In genomic region chr1:194182293-194182692, GRCm38 (mm10) we compare ENCODE assay signal across 22 mouse cellular contexts.
DNase-seq lines count a peak whose midpoint lies in the region; ATAC-seq and TF ChIP-seq lines count a peak whose summit lies in the region.
"Had no signal": no experiment of that assay in that cellular context is flagged by ENCODE, and none has a peak within 500 bp of the region (broad histone marks: within the 10 kb centered on the region; RNA-seq: fewer than 3 reads in every experiment).

No protein-coding gene starts in this region.

- H3K9me3 ChIP-seq in lung, embryonic 14.5 days (ENCODE audit: low read depth, low read length), result no peaks in the 10 kb centered on the region
- H3K9me3 ChIP-seq in lung, embryonic 15.5 days, result no peaks in the 10 kb centered on the region
- no peaks in the 10 kb centered on the region for H3K9me3 ChIP-seq in lung, embryonic 16.5 days (ENCODE audit: control insufficient read depth, low read length)
- H3K9me3 ChIP-seq in lung, postnatal 0 days (ENCODE audit: low read length), result no peaks in the 10 kb centered on the region
- H3K9me3 ChIP-seq: G1E had no signal

- no peaks in the 10 kb centered on the region for H3K4me1 ChIP-seq in lung, embryonic 14.5 days (ENCODE audit: insufficient read depth)
- H3K4me1 ChIP-seq in lung, embryonic 15.5 days, result no peaks in the 10 kb centered on the region
- no peaks in the 10 kb centered on the region for H3K4me1 ChIP-seq in lung, embryonic 16.5 days (replicated peaks; ENCODE audit: control insufficient read depth, insufficient read depth, low read length)
- H3K4me1 ChIP-seq in lung, postnatal 0 days (ENCODE audit: insufficient read depth, low read depth, low read length), result no peaks in the 10 kb centered on the region

- peak; percentile 47; the same call in 1 of the 2 replicates for ATAC-seq in lung, embryonic 14.5 days (ENCODE audit: insufficient read depth)
- peak; percentile 65 for ATAC-seq in lung, embryonic 15.5 days (ENCODE audit: borderline replicate concordance, extremely low read depth, low FRiP score, low TSS enrichment)
- ATAC-seq in lung, embryonic 16.5 days (ENCODE audit: low read depth), result peak; percentile 85
- ATAC-seq in lung, postnatal 0 days, result peak; percentile 21; the same call in 1 of the 2 replicates
- ATAC-seq: activated CD4-positive, CD25-positive, alpha-beta regulatory T cell, adult 4 months; CD4-positive, CD25-positive, alpha-beta regulatory T cell, adult 4 months; Patski had no signal

- H3K36me3 ChIP-seq in lung, embryonic 14.5 days (ENCODE audit: insufficient read depth), result no peaks in the 10 kb centered on the region
- H3K36me3 ChIP-seq in lung, embryonic 15.5 days, result no peaks in the 10 kb centered on the region
- H3K36me3 ChIP-seq in lung, embryonic 16.5 days (ENCODE audit: control insufficient read depth, insufficient read depth, low read length), result no peaks in the 10 kb centered on the region
- H3K36me3 ChIP-seq in lung, postnatal 0 days (ENCODE audit: insufficient read depth, low read length), result no peaks in the 10 kb centered on the region
- H3K36me3 ChIP-seq: G1E had no signal

- no peak overlapping the region for H3K4me2 ChIP-seq in lung, embryonic 14.5 days
- H3K4me2 ChIP-seq in lung, embryonic 15.5 days, result no peak overlapping the region
- H3K4me2 ChIP-seq in lung, embryonic 16.5 days (ENCODE audit: low read depth, low read length), result no peak overlapping the region
- H3K4me2 ChIP-seq in lung, postnatal 0 days (replicated peaks; ENCODE audit: low read depth, low read length), result no peak overlapping the region

- no peak for TF ChIP-seq EP300 in lung, postnatal 0 days (IDR thresholded peaks at IDR 0.05)

- H3K9ac ChIP-seq in lung, embryonic 14.5 days, result no peak overlapping the region
- no peak overlapping the region for H3K9ac ChIP-seq in lung, embryonic 15.5 days
- no peak overlapping the region for H3K9ac ChIP-seq in lung, embryonic 16.5 days (ENCODE audit: low read length)
- no peak overlapping the region for H3K9ac ChIP-seq in lung, postnatal 0 days (replicated peaks; ENCODE audit: low read depth)

- no peak overlapping the region for H3K4me3 ChIP-seq in lung, embryonic 14.5 days (ENCODE audit: low read depth, low read length)
- H3K4me3 ChIP-seq in lung, embryonic 15.5 days, result no peak overlapping the region
- no peak overlapping the region for H3K4me3 ChIP-seq in lung, embryonic 16.5 days (ENCODE audit: low read length)
- H3K4me3 ChIP-seq in lung, postnatal 0 days (ENCODE audit: low read depth, low read length), result no peak overlapping the region

- 41% methylated on average over 2 of the region's 2 CpGs for WGBS in lung, embryonic 14.5 days
- WGBS in lung, embryonic 15.5 days, result 45% methylated on average over 2 of the region's 2 CpGs
- 49% methylated on average over 2 of the region's 2 CpGs for WGBS in lung, embryonic 16.5 days
- WGBS in lung, postnatal 0 days, result 56% methylated on average over 2 of the region's 2 CpGs

- DNase-seq in lung, embryonic 14.5 days, result peak; percentile 55
- DNase-seq in lung, postnatal 14 days, result no peak
- DNase-seq in lung, adult 18-20 months, result no peak
- no peak for DNase-seq in lung, postnatal 36 days
- DNase-seq in lung, postnatal 0 days (ENCODE audit: low spot score), result peak; percentile 33
- no peak for DNase-seq in lung, postnatal 10 days
- DNase-seq: adrenal gland, adult 2 months; adrenal gland, adult 8-10 months; adrenal gland, postnatal 10 days; adrenal gland, postnatal 14 days; adrenal gland, postnatal 25 days; adrenal gland, postnatal 36 days; B cell, adult 2 months; cerebellum, adult 11 months; cerebellum, adult 11-12 months had no signal

- TF ChIP-seq CTCF in lung, embryonic 14.5 days (IDR thresholded peaks at IDR 0.05; ENCODE audit: low read depth), result no peak
- TF ChIP-seq CTCF in lung, postnatal 0 days (IDR thresholded peaks at IDR 0.05), result no peak

- no peak overlapping the region for H3K27ac ChIP-seq in lung, embryonic 14.5 days (ENCODE audit: low read depth)
- H3K27ac ChIP-seq in lung, embryonic 15.5 days, result no peak overlapping the region
- no peak overlapping the region; the same call in 1 of the 2 replicates for H3K27ac ChIP-seq in lung, embryonic 16.5 days (ENCODE audit: low read length)
- no peak overlapping the region for H3K27ac ChIP-seq in lung, postnatal 0 days (ENCODE audit: low read length)

- H3K27me3 ChIP-seq in lung, embryonic 14.5 days (ENCODE audit: insufficient read depth, low read length), result no peaks in the 10 kb centered on the region
- H3K27me3 ChIP-seq in lung, embryonic 15.5 days, result no peaks in the 10 kb centered on the region
- no peaks in the 10 kb centered on the region for H3K27me3 ChIP-seq in lung, embryonic 16.5 days (ENCODE audit: control insufficient read depth, insufficient read depth, low read depth, low read length)
- H3K27me3 ChIP-seq in lung, postnatal 0 days (replicated peaks; ENCODE audit: insufficient read depth, low read length), result no peaks in the 10 kb centered on the region
- H3K27me3 ChIP-seq: CH12.LX, Patski had no signal

Comparison
In these comparisons a context has a peak if more than half of its experiments do, and no peak if none do; other contexts are left out.
1. DNase-seq: peak in lung, embryonic 14.5 days (single experiment) and lung, postnatal 0 days (single experiment); none in lung, postnatal 14 days (single experiment), lung, adult 18-20 months (0 of 2), lung, postnatal 36 days (single experiment) and lung, postnatal 10 days (single experiment).
2. ATAC-seq: peak in every context shown above with its lines; median percentile 85 in lung, embryonic 16.5 days; 65 in lung, embryonic 15.5 days; 47 in lung, embryonic 14.5 days; 21 in lung, postnatal 0 days.